Mouse (Mus musculus) cerebellum, adult 2 months (tissue): Measurements from ENCODE around the gene Trp53bp2. TPM values are rescaled to one million over a fixed set of nuclear protein-coding genes. Genes with fewer than 3 reads are reported as not detected.

Experiments
- DNase-seq, 2 experiments: peaks; one replicate each; pipeline ENCODE4 v3.0.0; 2021
- H3K27ac ChIP-seq: fragments of 200-500 bp; 2 replicates; pipeline ENCODE4 v1.5.1; 2012; ENCODE audit warnings: low read length, control low read depth, inconsistent platforms; ENCODE audit not compliant: insufficient read depth
- H3K27me3 ChIP-seq: fragments of 200-500 bp; 2 replicates; pipeline ENCODE4 v1.6.1; 2012; ENCODE audit warnings: inconsistent platforms, mild to moderate bottlenecking, low read length, moderate library complexity; ENCODE audit not compliant: control insufficient read depth, insufficient read depth
- H3K4me1 ChIP-seq: fragments of 200-500 bp; 2 replicates; pipeline ENCODE4 v1.6.1; 2011; ENCODE audit warnings: low read length; ENCODE audit not compliant: control insufficient read depth, insufficient read depth
- H3K4me3 ChIP-seq: fragments of 200-500 bp; replicated peaks from 2 replicates; pipeline ENCODE3; 2011; ENCODE audit warnings: mild to moderate bottlenecking, low read depth, low read length, control low read depth; ENCODE audit not compliant: insufficient read depth
- CTCF ChIP-seq: fragments of 200-500 bp; IDR thresholded peaks from 2 replicates; pipeline ENCODE4 v1.5.1; 2011; ENCODE audit warnings: low read depth, mild to moderate bottlenecking, control low read depth, low read length, moderate library complexity, borderline replicate concordance; ENCODE audit not compliant: insufficient read depth
- POLR2A ChIP-seq: fragments of 200-500 bp; IDR thresholded peaks from 2 replicates; pipeline ENCODE4 v1.6.1; 2011; ENCODE audit warnings: low read length, control low read depth, borderline replicate concordance; ENCODE audit not compliant: insufficient read depth
- WGBS: fragments of 180-500 bp; shearing (Covaris S2); methylation state at CpG from one replicate; pipeline ENCODE4 v1.1.7; 2018; 5-methylcytosine and 5-hydroxymethylcytosine counted together
- polyA plus RNA-seq: library from polyadenylated mRNA; depleted of rRNA; stranded (reverse); fragments of >200 nt; gene quantifications from 2 replicates; pipeline ENCODE4 v1.2.3, GENCODE M21; 2012

The Trp53bp2 gene
- polyA plus RNA-seq, 1 experiment, result 21.1 TPM

DNA sequence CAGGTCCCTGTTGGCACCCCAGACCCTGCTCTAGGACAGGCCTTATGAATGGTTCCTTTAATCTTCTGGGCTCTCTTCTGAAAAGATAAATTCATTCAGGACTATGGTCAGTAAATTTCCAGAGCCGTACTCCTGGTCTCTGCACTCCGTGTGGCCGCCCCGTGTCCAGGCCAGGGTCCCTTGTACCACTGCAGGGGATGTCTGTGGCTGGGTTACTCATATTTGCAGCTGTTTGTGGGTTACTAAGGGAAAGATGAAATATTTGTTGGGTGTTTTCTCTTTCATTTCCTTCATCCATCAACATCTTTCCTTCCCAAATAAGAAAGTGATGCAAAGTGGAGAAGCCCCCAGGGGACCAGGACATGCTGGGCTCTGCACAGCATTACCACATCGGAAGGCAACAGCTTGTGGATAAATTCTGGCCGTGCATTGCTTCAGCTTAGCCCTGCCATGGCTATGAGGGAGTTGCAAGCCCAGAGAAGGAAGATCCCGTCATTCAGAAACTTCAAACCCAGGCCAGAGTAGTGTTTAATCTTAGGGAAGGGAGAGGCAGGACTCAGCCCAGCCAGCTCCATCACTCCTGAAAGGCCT lies 92.9 kb downstream of the Trp53bp2 start:
- TF ChIP-seq CTCF (no peak), POLR2A (no peak)
- H3K4me1 ChIP-seq, result peaks cover 15% of the 10 kb centered on the region
- no peak for DNase-seq
- H3K27ac ChIP-seq, result no peak overlapping the region
- WGBS, result 69% methylated on average over 7 of the region's 7 CpGs
- H3K4me3 ChIP-seq, result no peak overlapping the region
- no peaks in the 10 kb centered on the region for H3K27me3 ChIP-seq

DNA sequence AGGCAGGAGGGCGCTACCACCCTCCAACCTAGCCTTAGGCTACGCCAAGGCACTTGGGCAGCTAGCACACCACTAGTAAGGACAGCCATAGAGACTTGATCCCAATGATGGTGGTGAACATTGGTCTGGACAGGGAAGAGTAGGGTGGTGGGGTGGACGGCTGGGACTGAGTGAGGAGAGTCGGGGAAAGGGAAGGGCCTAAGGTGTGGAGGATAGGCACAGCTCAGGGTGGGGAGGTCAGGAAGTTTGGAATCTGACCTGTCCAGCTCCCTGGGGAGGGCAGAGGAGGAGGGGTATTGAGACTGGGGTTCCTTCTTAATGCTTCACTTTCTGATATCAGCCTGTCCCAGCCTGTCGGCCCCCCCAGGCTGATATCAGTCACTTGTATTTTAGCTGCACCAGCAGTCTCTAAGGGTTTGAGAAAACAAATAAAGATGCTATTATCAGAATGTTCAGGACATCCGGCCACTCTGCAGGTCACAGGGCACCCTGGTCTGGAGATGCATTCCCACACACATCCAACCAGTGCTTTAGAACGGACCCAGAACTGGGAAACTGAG lies 93.6 kb downstream of the Trp53bp2 start:
- Histone ChIP-seq H3K4me3 (no peak overlapping the region), H3K27me3 (no peaks in the 10 kb centered on the region), H3K4me1 (peaks cover 15% of the 10 kb centered on the region), H3K27ac (no peak overlapping the region)
- DNase-seq, result no peak
- no peak for TF ChIP-seq POLR2A
- TF ChIP-seq CTCF, result no peak
- WGBS, result 94% methylated on average over 7 of the region's 7 CpGs

DNA sequence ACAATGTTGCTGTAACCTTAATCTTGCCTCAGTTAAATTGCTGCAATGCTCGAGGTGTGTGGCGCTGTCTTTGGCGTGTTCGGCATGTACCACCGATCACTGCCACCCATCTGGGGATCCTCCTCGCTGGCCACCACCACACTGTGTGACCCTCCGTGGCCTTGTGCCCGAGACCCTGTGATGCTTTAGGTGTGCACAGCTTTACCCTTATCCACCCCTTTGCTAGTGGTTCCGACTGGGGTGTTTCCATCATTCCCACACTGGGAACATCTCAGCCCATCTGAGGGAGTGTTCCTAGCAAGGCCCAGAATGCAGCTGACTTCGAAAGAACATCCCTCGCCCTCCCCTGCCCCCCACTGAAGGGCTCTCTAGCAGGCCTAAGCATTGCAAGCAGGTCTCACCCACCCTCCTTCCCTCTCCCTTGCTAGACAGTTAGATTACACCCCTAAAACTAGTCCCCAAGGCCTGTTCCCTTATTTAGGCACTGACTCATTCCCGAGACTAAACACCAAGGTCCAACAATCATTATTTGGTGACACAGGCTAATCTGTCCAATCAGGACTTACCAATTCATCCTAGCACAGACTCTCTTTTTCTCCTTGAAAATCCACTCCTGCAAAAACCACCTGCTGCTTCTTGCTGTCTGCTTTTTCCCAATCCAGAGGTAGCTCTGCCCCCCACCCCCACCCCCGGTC lies 94.4 kb downstream of the Trp53bp2 start:
- DNase-seq, result no peak
- 90% methylated on average over 13 of the region's 13 CpGs for WGBS

DNA sequence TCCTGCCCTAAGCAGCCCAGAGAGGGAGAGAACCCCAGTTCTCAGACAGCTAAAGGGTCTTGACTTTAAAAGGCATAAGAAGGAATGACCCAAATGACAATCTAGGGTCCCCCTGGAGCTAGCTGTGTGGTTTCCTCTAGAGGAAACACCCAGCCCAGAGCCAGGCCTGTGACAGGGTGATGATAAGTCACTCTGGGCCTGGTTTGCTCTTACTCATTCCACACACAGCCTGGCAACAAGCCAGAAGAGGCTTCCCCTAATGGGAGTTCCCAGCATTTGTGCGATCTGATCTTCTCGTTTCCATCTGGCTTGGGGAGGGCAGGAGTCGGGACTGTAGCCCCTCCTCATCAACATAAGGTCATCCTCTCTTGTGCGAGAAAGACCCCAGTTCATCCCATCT lies 95.3 kb downstream of the Trp53bp2 start:
- no peak for DNase-seq
- Histone ChIP-seq H3K27ac (no peak overlapping the region), H3K4me3 (no peak overlapping the region), H3K4me1 (peaks cover 18% of the 10 kb centered on the region), H3K27me3 (no peaks in the 10 kb centered on the region)
- 31% methylated on average over 4 of the region's 4 CpGs for WGBS
- TF ChIP-seq CTCF (no peak), POLR2A (no peak)

More for the DNA sequence above, 94.4 kb downstream of the Trp53bp2 start:
- H3K27me3 ChIP-seq, result no peaks in the 10 kb centered on the region
- no peak overlapping the region for H3K27ac ChIP-seq
- peaks cover 15% of the 10 kb centered on the region for H3K4me1 ChIP-seq
- H3K4me3 ChIP-seq, result no peak overlapping the region
- TF ChIP-seq CTCF, result no peak
- TF ChIP-seq POLR2A, result no peak

DNA sequence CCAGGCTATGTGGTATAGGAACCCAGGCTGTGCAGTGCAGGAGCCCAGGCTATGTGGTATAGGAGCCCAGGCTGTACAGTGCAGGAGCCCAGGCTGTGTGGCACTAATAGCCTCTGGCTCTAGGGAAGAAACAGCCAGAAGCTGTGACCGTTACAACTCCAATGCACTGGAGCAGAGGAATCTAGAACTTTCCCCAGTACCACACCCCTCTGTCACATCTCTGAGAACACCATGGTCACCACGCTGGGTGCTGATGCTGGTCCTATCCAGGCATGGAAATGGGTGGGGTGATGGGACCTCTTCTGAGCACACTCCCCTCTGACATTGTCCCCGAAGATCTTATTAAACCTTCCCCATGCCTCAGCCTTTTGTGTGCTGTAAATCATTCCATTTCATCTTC lies 96.3 kb downstream of the Trp53bp2 start:
- 94% methylated on average over 3 of the region's 3 CpGs for WGBS

DNA sequence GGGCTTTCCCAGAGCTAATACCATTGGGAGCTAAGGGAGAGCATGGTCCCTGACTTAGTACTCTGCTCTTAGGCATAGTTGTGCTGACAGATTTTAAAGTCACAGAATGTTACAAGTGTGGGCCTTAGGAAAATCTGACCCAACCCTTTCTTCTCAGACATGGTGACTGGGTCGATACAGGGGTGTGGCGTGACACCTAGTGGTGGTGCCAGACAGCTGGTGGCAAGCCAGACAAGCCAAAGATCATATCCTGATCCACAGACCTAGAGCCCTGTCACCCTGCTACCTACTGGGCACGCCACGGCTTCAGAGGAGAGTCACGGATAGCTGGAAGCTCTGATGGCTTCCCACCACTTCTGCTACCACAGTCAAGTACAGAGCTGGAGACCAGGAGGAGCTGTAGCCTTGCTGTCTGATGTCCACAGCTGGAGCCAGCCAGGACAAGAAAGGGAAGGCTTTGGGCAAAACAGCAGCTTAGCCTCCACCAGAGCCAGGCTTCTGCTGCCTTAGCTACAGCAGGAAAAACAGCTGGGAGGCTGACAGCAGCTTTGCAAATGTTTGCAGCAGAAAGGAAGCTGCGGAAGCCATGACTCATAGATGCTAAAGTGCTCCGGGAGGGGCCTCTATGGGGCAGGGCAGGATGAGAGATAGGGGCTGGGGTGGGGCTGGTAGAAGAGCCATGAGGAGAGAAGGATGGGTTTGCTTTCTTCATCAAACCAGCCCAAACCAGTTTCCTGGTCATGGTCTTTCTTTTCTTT lies 97.4 kb downstream of the Trp53bp2 start:
- Histone ChIP-seq H3K4me3 (no peak overlapping the region), H3K27ac (no peak overlapping the region), H3K4me1 (peaks cover 19% of the 10 kb centered on the region), H3K27me3 (no peaks in the 10 kb centered on the region)
- 73% methylated on average over 7 of the region's 7 CpGs for WGBS
- no peak for DNase-seq
- TF ChIP-seq POLR2A (no peak), CTCF (no peak)

More for the DNA sequence above, 96.3 kb downstream of the Trp53bp2 start:
- no peaks in the 10 kb centered on the region for H3K27me3 ChIP-seq
- H3K4me3 ChIP-seq, result no peak overlapping the region
- H3K27ac ChIP-seq, result no peak overlapping the region
- DNase-seq, result no peak
- H3K4me1 ChIP-seq, result peaks cover 22% of the 10 kb centered on the region
- TF ChIP-seq POLR2A (no peak), CTCF (no peak)

DNA sequence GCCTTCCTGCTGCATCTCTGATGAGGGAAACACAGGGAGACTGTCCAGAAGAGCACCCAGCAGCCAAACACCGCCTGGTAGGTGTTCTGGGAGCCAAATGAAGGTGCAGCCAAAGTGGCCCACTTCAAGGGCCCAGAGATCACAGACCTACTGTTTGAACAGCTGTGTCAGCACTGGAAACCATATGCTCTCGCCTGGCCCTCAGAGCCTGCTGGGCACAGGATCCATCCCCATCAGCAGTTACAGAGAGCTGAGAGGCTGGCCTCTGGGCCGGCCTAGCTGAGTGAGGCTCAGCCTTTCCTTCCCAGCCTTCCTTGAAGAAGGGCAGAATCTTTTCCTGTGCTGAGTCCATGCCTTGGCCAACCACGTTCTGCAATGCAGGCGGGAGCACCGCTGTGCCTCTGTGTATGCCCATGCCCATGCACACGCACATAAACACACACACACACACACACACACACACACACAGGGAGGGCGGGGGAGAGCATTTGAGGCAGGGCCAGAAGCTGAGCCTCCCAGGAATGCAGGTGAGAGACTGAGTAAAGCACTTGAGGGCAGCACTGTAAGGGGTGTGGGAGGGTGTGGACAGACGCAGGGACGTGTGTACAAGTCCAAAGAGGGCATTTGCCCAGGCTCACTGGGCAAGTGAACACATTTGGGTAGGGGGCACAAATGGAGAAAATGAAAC lies 100.3 kb downstream of the Trp53bp2 start:
- peaks cover 11% of the 10 kb centered on the region for H3K4me1 ChIP-seq
- peak in 1 of 2 experiments; percentile 37 for DNase-seq
- no peaks in the 10 kb centered on the region for H3K27me3 ChIP-seq
- H3K4me3 ChIP-seq, result no peak overlapping the region
- peak overlapping the region; percentile 5 for H3K27ac ChIP-seq
- TF ChIP-seq CTCF, result no peak
- TF ChIP-seq POLR2A, result no peak
- 27% methylated on average over 10 of the region's 10 CpGs for WGBS
